Mouse (Mus musculus) cerebellum, adult (tissue): ENCODE results near the gene Bbs9.
"Not testable (repeated sequence)": the region's sequence is repeated elsewhere in the genome, so short reads cannot be mapped to it uniquely, and the experiment has no call there.

ENCODE experiments used
- ATAC-seq: cut with Nextera tagmentation; 2 replicates; pipeline ENCODE4 v1.9.2; 2017; ENCODE audit warnings: mild to moderate bottlenecking, moderate library complexity, mixed read lengths; ENCODE audit not compliant: insufficient number of reproducible peaks, low FRiP score, low TSS enrichment

Gene Bbs9

GRCm38 (mm10) chr9:22827176-22827770 is 351.8 kb downstream of the Bbs9 start:
- ATAC-seq, result no peak

- ATAC-seq, result no peak
Measured at GRCm38 (mm10) chr9:22829212-22829960, 353.9 kb downstream of the Bbs9 start.

GRCm38 (mm10) chr9:22834994-22835512 is 359.5 kb downstream of the Bbs9 start:
- ATAC-seq, result no peak

GRCm38 (mm10) chr9:22837000-22837399 is 361.5 kb downstream of the Bbs9 start:
- no peak for ATAC-seq

GRCm38 (mm10) chr9:22837702-22838210 is 362.2 kb downstream of the Bbs9 start:
- no peak for ATAC-seq

- no peak for ATAC-seq
Measured at GRCm38 (mm10) chr9:22846048-22846447, 370.5 kb downstream of the Bbs9 start.

GRCm38 (mm10) chr9:22846783-22847182 is 371.3 kb downstream of the Bbs9 start:
- ATAC-seq, result no peak

GRCm38 (mm10) chr9:22848800-22849199 is 373.3 kb downstream of the Bbs9 start:
- ATAC-seq, result no peak

GRCm38 (mm10) chr9:22849212-22849611 is 373.7 kb downstream of the Bbs9 start:
- no peak for ATAC-seq

GRCm38 (mm10) chr9:22869147-22869546 is 393.6 kb downstream of the Bbs9 start:
- ATAC-seq, result not testable (repeated sequence)

GRCm38 (mm10) chr9:22870661-22871060 is 395.1 kb downstream of the Bbs9 start:
- no peak for ATAC-seq

- peak; percentile 90 for ATAC-seq
Measured at GRCm38 (mm10) chr9:22875231-22875630, 399.7 kb downstream of the Bbs9 start.

GRCm38 (mm10) chr9:22879266-22879665 is 403.8 kb downstream of the Bbs9 start:
- no peak for ATAC-seq

GRCm38 (mm10) chr9:22886351-22886750 is 410.8 kb downstream of the Bbs9 start:
- ATAC-seq, result no peak

GRCm38 (mm10) chr9:22905434-22905833 is 429.9 kb downstream of the Bbs9 start:
- no peak for ATAC-seq

GRCm38 (mm10) chr9:22916808-22917207 is 441.3 kb downstream of the Bbs9 start:
- ATAC-seq, result no peak

GRCm38 (mm10) chr9:22935645-22936044 is 460.1 kb downstream of the Bbs9 start:
- ATAC-seq, result no peak
